Mouse (Mus musculus) cortical plate, adult 2 months (tissue): ENCODE results near the gene Esam. TPM values are rescaled to one million over a fixed set of nuclear protein-coding genes. Genes with fewer than 3 reads are reported as not detected.

Source experiments
- H3K27ac ChIP-seq: fragments of 200-500 bp; 2 replicates; pipeline ENCODE4 v1.5.1; 2012; ENCODE audit warnings: low read length, control low read depth, inconsistent platforms; ENCODE audit not compliant: insufficient read depth
- H3K4me1 ChIP-seq: fragments of 200-500 bp; 2 replicates; pipeline ENCODE4 v1.6.1; 2011; ENCODE audit warnings: low read length; ENCODE audit not compliant: control insufficient read depth, insufficient read depth
- H3K4me3 ChIP-seq: fragments of 200-500 bp; 2 replicates; pipeline ENCODE4 v1.5.1; 2011; ENCODE audit warnings: mild to moderate bottlenecking, low read length, control low read depth; ENCODE audit not compliant: insufficient read depth
- CTCF ChIP-seq: fragments of 200-500 bp; IDR thresholded peaks from 2 replicates; pipeline ENCODE4 v1.5.1; 2011; ENCODE audit warnings: mild to moderate bottlenecking, control low read depth, low read length; ENCODE audit not compliant: insufficient read depth; ENCODE audit errors: extremely low read depth
- POLR2A ChIP-seq: fragments of 200-500 bp; IDR thresholded peaks from 2 replicates; pipeline ENCODE4 v1.6.1; 2011; ENCODE audit warnings: mild to moderate bottlenecking, low read length, control low read depth; ENCODE audit not compliant: insufficient read depth; ENCODE audit errors: extremely low read depth
- polyA plus RNA-seq: library from polyadenylated mRNA; depleted of rRNA; stranded (reverse); fragments of >200 nt; gene quantifications from 2 replicates; pipeline ENCODE4 v1.2.3, GENCODE M21; 2012

Gene Esam
- polyA plus RNA-seq, 1 experiment, result 35.1 TPM

- Histone ChIP-seq H3K27ac (peak within 1 kb of the TSS; percentile 94), H3K4me1 (peaks cover 10% of the 10 kb centered on the region), H3K4me3 (peak within 1 kb of the TSS; percentile 100)
- TF ChIP-seq POLR2A (peak; percentile 95), CTCF (no peak)
Measured at GRCm38 (mm10) chr9:37552536-37553293, 24.8 kb downstream of the Esam start, which contains the start of gene Nrgn. Gene Nrgn (minus strand): TSS chr9:37552904.

GRCm38 (mm10) chr9:37554279-37554678, 26.4 kb downstream of the Esam start:
- TF ChIP-seq CTCF (no peak), POLR2A (no peak)
- Histone ChIP-seq H3K4me1 (peaks cover 10% of the 10 kb centered on the region), H3K27ac (peak overlapping the region; percentile 11; the same call in 1 of the 2 replicates), H3K4me3 (no peak overlapping the region)

- H3K4me3 ChIP-seq, result no peak within 1 kb of the TSS
- TF ChIP-seq POLR2A (no peak), CTCF (no peak)
- peak within 1 kb of the TSS; percentile 20 for H3K27ac ChIP-seq
- H3K4me1 ChIP-seq, result peaks cover 10% of the 10 kb centered on the region
Measured at GRCm38 (mm10) chr9:37554838-37555748, 27.2 kb downstream of the Esam start, which contains the start of gene Siae. Gene Siae (plus strand): TSS chr9:37555698.

GRCm38 (mm10) chr9:37556366-37556765, 28.5 kb downstream of the Esam start:
- no peak overlapping the region for H3K27ac ChIP-seq
- peaks cover 10% of the 10 kb centered on the region for H3K4me1 ChIP-seq
- TF ChIP-seq CTCF, result no peak
- no peak for TF ChIP-seq POLR2A
- no peak overlapping the region for H3K4me3 ChIP-seq

GRCm38 (mm10) chr9:37560617-37561016, 32.7 kb downstream of the Esam start:
- Histone ChIP-seq H3K4me1 (peaks cover 4% of the 10 kb centered on the region; the same call in 1 of the 2 replicates), H3K27ac (no peak overlapping the region), H3K4me3 (no peak overlapping the region)
- TF ChIP-seq CTCF (no peak), POLR2A (no peak)

- TF ChIP-seq POLR2A (no peak), CTCF (no peak)
- Histone ChIP-seq H3K27ac (no peak overlapping the region), H3K4me1 (peaks cover 7% of the 10 kb centered on the region), H3K4me3 (no peak overlapping the region)
Measured at GRCm38 (mm10) chr9:37563805-37564204, 35.9 kb downstream of the Esam start.

GRCm38 (mm10) chr9:37567019-37567418, 39.1 kb downstream of the Esam start:
- 0 out of 2 replicates have a peak overlapping the region, but pooled peaks have one; percentile 64 for H3K27ac ChIP-seq
- peaks cover 8% of the 10 kb centered on the region for H3K4me1 ChIP-seq
- H3K4me3 ChIP-seq, result no peak overlapping the region
- no peak for TF ChIP-seq POLR2A

- H3K4me1 ChIP-seq, result peaks cover 8% of the 10 kb centered on the region
- TF ChIP-seq POLR2A (no peak), CTCF (no peak)
- H3K4me3 ChIP-seq, result no peak overlapping the region
- H3K27ac ChIP-seq, result peak overlapping the region; percentile 92
Measured at GRCm38 (mm10) chr9:37567454-37567853, 39.6 kb downstream of the Esam start.

GRCm38 (mm10) chr9:37567892-37568604, 40.2 kb downstream of the Esam start:
- no peak overlapping the region for H3K4me3 ChIP-seq

More at GRCm38 (mm10) chr9:37567892-37568604, 40.2 kb downstream of the Esam start:
- TF ChIP-seq POLR2A (no peak), CTCF (no peak)
- peak overlapping the region; percentile 92 for H3K27ac ChIP-seq
- peaks cover 10% of the 10 kb centered on the region for H3K4me1 ChIP-seq
